Mouse (Mus musculus): ENCODE data around the gene Rps6. TPM values are rescaled to one million over a fixed set of nuclear protein-coding genes. Genes with fewer than 3 reads are reported as not detected.

Rps6 gene
- polyA plus RNA-seq, 1 experiment, result 449 TPM

GRCm38 (mm10) chr4:86825143-86825542, 32.1 kb downstream of the Rps6 start:
- H3K4me3 ChIP-seq (ENCODE audit: insufficient read depth, low read depth, low read length), result no peak overlapping the region
- 87% methylated on average over 7 of the region's 7 CpGs for WGBS
- no peak overlapping the region for H3K27ac ChIP-seq (ENCODE audit: insufficient read depth, low read depth, low read length)
- no peaks in the 10 kb centered on the region for H3K4me1 ChIP-seq (ENCODE audit: control insufficient read depth, insufficient read depth, low read length)
- TF ChIP-seq CTCF (IDR thresholded peaks at IDR 0.05; ENCODE audit: insufficient read depth, low read depth, low read length) (no peak), POLR2A (IDR thresholded peaks at IDR 0.05; ENCODE audit: insufficient read depth, low read depth, low read length) (no peak)

- H3K4me3 ChIP-seq (ENCODE audit: insufficient read depth, low read depth, low read length), result no peak overlapping the region
- no peaks in the 10 kb centered on the region for H3K4me1 ChIP-seq (ENCODE audit: control insufficient read depth, insufficient read depth, low read length)
- 82% methylated on average over 2 of the region's 2 CpGs for WGBS
- TF ChIP-seq POLR2A (IDR thresholded peaks at IDR 0.05; ENCODE audit: insufficient read depth, low read depth, low read length), result no peak
- no peak for TF ChIP-seq CTCF (IDR thresholded peaks at IDR 0.05; ENCODE audit: insufficient read depth, low read depth, low read length)
- no peak overlapping the region for H3K27ac ChIP-seq (ENCODE audit: insufficient read depth, low read depth, low read length)
Observed at GRCm38 (mm10) chr4:86823169-86823568, 34.0 kb downstream of the Rps6 start.

- no peak overlapping the region for H3K4me3 ChIP-seq (ENCODE audit: insufficient read depth, low read depth, low read length)
- H3K27ac ChIP-seq (ENCODE audit: insufficient read depth, low read depth, low read length), result no peak overlapping the region
- TF ChIP-seq POLR2A (IDR thresholded peaks at IDR 0.05; ENCODE audit: insufficient read depth, low read depth, low read length) (no peak), CTCF (IDR thresholded peaks at IDR 0.05; ENCODE audit: insufficient read depth, low read depth, low read length) (no peak)
- WGBS, result 85% methylated on average over 3 of the region's 3 CpGs
- no peaks in the 10 kb centered on the region for H3K4me1 ChIP-seq (ENCODE audit: control insufficient read depth, insufficient read depth, low read length)
Observed at GRCm38 (mm10) chr4:86814850-86815249, 42.4 kb downstream of the Rps6 start.

GRCm38 (mm10) chr4:86810604-86811003, 46.6 kb downstream of the Rps6 start:
- TF ChIP-seq CTCF (IDR thresholded peaks at IDR 0.05; ENCODE audit: insufficient read depth, low read depth, low read length), result no peak
- no peak for TF ChIP-seq POLR2A (IDR thresholded peaks at IDR 0.05; ENCODE audit: insufficient read depth, low read depth, low read length)
- no peaks in the 10 kb centered on the region for H3K4me1 ChIP-seq (ENCODE audit: control insufficient read depth, insufficient read depth, low read length)
- H3K4me3 ChIP-seq (ENCODE audit: insufficient read depth, low read depth, low read length), result no peak overlapping the region
- no peak overlapping the region for H3K27ac ChIP-seq (ENCODE audit: insufficient read depth, low read depth, low read length)
- 57% methylated on average over 2 of the region's 2 CpGs for WGBS

Other genes with a start within 250 kb of the Rps6 start
- not detected in 2 replicates for gene Haus6, start 245.4 kb downstream of the Rps6 start, polyA plus RNA-seq (2012; ENCODE audit: insufficient read depth, insufficient read length, low replicate concordance, missing spikeins)
- gene Plin2, start 187.4 kb downstream of the Rps6 start, polyA plus RNA-seq (2012; ENCODE audit: insufficient read depth, insufficient read length, low replicate concordance, missing spikeins), result not detected in 2 replicates
- gene Dennd4c, start 108.9 kb downstream of the Rps6 start, polyA plus RNA-seq (2012; ENCODE audit: insufficient read depth, insufficient read length, low replicate concordance, missing spikeins), result not detected in 2 replicates
- not detected in 2 replicates for gene Acer2, start 17.0 kb upstream of the Rps6 start, polyA plus RNA-seq (2012; ENCODE audit: insufficient read depth, insufficient read length, low replicate concordance, missing spikeins)

Measured in olfactory bulb, adult 2 months (tissue).